Mouse (Mus musculus): Measurements from ENCODE around the gene Adipor1. TPM values are rescaled to one million over a fixed set of nuclear protein-coding genes. Genes with fewer than 3 reads are reported as not detected.

Gene Adipor1
- polyA plus RNA-seq, 1 experiment: 120 TPM

DNA sequence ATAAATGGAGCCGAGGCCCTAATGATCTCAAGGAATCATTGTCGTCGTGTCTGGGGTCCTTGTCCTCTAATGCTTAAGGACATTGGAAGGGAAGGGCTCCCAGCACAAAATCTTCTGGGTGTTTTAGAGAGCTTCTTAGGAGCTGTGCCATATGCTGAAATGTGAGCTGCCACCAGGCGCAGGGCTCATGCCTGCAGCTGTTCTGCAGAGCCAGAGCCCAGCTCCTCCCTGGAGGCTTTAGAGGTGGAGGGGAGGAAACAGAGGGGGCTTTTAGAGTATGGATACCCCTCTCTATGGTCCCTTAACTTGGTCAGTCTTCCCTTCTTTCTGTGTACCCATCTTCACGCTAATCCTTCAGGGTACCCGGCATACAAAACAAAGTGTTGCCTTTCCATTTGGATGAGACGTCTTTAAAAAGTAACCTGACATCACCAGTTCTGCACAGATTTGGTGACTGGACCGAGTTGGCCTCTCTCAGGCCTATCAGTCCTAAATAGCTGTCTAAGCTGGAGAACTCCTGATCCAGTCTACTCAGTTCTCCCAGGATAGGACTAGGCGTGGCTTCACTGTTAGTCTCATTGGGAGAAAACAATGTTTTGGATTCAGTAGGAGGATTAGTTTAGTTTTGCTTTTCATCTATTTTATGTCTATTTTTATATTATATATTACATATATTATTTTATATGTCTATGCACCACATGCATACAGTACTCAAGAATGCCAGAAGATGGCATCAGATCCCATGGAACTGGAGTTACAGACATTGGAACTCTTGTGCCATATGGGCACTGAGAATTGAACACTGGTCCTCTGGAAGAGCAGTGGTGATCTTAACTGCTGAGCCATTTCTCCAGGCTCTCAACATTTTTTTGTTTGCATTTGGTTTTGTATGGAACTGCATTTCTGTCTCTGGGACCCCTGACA lies 3.2 kb upstream of the Adipor1 start:
- TF ChIP-seq GATA1 (IDR thresholded peaks at IDR 0.05; ENCODE audit: low read length): no peak

DNA sequence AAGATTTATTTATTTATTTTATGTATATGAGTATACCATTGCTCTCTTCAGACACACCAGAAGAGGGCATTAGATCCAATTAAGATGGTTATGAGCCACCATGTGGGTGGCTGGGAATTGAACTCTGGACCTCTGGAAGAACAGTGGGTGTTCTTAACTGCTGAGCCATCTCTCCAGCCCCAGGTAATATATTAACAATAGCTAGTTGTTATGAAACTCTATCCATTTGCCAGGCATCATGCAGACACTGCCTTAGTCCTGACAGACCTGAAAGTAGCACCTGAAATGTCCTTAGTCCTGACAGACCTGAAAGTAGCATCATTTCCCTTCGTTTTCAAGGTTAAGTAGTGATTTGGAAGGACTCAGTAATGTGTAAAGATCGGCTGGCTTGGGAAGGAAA lies 1.1 kb upstream of the Adipor1 start:
- no peak for TF ChIP-seq GATA1 (IDR thresholded peaks at IDR 0.05; ENCODE audit: low read length)

DNA sequence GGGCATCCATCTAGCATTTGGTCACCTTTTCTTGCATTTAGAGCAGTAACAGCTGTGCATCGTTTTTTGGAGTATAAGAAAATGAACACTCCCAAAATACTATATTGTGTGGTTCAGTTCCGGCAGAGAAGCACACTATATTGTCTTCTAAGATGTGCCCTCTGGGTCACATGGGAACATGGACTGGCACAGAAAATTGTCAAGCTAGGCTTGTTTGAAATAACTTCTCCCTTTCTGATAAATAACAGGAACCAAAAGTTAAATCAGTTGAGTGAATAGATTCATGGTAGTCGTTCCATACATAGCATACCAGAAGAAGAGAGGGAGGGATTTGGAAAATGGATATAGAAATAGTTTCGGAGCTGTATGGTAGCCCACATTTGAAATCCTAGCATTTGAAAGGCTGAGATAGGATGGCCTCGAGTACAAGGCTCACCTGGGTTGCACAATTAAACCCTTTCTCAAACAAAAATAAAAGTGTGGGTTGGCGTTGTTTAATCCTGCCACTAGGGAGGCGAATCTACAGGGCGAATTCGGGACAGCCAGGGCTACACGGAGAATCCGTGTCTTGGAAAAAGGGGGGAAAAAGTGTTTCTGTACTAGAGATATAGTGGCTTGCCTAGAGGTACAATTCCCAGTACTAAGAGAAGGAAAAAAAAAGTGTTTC lies 544 bp upstream of the Adipor1 start:
- no peak for TF ChIP-seq GATA1 (IDR thresholded peaks at IDR 0.05; ENCODE audit: low read length)

DNA sequence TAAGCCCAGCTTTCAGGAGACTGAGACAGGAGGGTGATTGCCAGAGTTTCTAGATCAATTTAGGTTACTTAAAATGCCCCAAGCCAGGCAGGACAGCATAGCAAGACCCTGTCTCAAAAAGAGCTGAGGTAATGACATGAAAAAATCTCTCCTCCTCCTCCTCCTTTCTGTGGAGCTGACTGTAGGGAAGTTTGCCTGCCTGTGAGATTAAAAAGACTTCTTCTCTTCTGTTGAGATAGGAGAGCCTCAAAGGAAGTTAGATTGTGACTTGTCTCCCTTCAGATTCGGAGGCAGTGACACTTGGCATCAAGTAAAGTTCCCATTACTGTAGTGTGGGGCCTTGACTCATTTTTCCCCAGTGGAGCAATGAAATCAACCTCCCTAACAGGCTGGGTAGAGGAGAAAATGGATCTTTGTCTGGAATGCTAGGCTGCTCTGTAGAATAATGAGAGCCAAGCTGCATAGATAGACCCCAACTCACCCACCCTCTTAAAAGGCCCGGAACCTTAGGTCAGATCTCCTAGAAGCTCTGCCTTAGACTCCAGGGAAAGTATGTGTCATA lies 3.3 kb downstream of the Adipor1 start:
- no peak for TF ChIP-seq GATA1 (IDR thresholded peaks at IDR 0.05; ENCODE audit: low read length)

DNA sequence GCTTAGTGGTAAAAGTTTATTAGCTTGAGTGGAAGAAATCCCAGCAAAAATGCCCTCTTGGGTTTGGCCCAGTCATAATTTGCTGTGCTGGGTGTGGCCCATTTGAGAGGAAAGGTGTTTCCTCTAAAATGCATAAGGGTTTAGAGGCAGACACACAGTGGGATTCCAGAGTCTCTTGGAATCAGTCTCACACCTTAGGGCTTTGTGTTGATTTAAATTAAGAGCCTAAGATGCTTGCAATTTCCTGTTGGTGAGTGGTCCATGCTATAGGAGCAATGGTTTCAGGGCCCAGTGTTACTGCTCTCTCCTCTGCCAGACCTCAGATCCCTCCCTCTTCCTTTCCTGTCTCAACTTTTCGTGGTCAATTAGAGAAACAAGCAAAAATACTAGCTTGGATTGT lies 4.0 kb downstream of the Adipor1 start:
- TF ChIP-seq GATA1 (IDR thresholded peaks at IDR 0.05; ENCODE audit: low read length): no peak

DNA sequence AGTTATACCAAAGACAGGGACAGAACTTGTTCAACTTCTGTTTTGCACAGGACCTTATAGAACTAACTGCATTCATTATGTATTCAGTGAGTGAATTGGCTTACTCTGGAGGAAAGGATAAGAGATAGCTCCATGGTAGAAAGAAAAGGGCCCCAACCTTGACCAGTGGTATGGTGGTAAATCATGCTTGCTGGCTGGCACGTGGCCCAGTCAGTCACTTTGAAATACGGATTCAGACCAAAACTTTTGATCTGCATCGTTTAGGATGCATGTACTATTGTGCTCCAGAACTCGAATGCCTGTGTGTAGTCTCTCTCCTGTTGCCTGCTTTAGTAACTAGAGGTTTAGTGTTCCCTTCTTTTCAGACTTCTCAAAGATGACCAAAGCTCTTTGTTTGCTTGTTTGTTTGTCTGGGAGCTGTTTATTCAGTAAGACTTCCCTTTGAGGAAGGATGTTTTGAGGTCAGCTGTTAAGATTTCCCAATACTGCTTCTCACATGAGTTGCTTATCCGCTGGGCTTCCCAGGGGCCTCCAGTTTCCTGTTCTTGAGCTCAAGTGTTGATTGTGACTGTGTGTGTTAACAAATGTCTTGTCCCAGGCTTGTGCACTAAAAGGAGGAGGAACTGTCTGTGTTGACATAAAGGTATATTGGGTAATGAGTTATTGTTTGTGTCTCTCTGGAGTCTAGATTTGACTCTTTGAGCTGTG lies 4.7 kb downstream of the Adipor1 start:
- TF ChIP-seq GATA1 (IDR thresholded peaks at IDR 0.05; ENCODE audit: low read length): no peak

DNA sequence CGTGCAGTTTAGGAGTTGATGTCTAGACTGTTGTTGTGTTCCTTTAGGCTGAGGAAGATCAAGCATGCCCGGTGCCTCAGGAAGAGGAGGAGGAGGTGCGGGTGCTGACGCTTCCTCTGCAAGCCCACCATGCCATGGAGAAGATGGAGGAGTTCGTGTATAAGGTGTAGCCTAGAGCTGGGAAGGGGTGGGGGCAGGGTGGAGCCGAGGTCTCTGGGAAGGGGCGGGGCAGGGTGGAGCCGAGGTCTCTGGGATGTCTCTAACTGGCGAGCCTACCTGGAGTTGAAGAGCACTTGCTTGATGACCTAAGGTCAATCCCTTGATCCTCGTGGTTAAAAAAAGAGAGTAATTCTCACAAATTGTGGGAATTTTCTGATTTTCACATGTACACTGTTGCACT lies 8.7 kb downstream of the Adipor1 start:
- TF ChIP-seq GATA1 (IDR thresholded peaks at IDR 0.05; ENCODE audit: low read length): no peak

DNA sequence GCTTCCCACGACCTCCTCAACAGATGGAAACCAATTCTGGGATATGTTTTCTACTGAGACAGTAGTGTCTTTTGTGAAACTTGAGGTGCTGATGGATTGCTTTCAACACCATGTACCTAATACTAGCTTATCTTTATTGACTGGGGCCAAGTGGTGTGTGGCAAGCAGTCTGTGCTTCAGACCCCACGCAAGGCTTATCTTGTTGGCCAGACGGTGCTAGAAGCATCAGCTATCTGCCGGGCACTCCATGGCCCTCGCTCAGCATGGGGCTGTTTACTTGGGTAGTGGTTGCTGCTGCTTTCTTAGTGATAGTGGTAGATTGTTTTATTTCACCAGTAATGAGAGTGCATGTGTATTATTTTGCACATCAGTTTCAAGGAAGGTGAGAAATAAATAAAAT lies 11.1 kb downstream of the Adipor1 start:
- TF ChIP-seq GATA1 (IDR thresholded peaks at IDR 0.05; ENCODE audit: low read length): peak; percentile 99

DNA sequence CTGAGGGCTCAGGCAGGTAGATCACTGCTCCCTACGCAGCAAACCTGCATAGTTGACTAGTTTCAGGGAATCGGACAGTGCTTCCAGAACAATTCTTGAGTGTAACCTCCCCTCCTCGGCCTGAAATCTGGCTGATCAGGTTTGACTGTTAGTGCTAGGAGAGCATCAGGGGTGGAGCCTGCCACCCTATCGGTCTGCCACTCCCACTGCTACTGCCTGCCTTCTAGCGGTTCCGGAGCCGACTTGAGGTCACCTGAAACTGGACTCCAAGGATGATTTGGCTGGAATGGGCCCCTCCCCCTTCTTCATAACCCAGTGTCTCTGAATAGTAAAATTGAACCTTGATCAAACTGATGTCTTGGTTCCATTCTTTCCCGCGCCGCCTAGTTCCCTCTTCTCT lies 17.8 kb downstream of the Adipor1 start:
- no peak for TF ChIP-seq GATA1 (IDR thresholded peaks at IDR 0.05; ENCODE audit: low read length)

DNA sequence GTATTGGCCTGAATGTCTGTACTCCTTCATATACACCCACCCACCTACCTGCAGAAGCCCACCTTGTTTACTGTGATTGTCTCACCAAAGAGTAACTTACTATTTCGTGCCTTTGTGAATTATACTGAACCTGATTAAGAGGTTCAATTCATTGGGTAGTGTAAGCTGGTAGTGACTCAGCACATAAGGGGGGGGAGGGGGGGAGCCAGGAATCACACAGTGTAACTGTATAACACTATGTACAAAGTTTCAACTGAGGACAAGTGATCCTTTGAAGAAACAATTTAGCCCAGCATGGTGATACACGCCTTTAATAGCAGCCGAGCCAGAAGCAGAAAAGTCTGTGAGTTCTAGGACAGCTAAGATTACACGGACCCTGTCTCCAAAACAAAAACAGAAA lies 18.3 kb downstream of the Adipor1 start:
- TF ChIP-seq GATA1 (IDR thresholded peaks at IDR 0.05; ENCODE audit: low read length): no peak

DNA sequence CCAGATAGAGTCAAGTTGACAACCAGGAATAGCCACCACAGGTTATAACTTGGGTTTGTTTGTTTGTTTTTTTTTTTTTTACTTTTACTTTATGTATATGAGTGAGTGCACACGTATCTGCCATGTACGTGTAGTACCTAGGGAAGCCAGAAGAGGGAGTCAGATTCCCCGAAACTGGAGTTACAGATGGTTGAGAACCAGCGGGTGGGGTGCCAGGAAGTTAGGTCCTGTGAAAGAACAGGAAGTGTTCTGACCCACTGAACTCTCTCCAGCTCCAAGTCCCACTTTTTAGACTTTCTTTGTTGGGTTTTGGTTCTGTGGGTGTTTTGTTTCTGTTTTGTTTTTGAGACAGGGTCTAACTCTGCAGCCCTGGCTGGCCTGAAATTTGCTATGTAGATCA lies 20.2 kb downstream of the Adipor1 start:
- no peak for TF ChIP-seq GATA1 (IDR thresholded peaks at IDR 0.05; ENCODE audit: low read length)

DNA sequence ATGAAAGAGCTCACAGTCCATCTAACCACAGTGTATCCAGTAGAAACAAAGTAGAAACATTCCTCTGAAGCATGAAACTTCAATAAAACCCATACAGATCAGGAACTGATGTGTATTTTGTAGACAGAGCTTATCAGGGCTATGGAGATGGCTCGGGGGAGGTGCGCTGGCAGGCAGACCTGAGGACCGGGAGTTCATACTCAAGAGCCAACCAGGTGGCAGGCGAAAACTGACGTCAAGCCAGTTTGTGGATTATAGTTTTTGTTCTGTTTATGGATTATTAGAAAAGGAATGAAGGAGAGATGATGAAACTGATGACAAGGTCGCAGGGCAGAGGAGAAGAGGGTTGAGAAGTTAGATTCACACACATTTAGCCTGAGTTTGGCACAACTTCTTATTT lies 25.3 kb downstream of the Adipor1 start:
- TF ChIP-seq GATA1 (IDR thresholded peaks at IDR 0.05; ENCODE audit: low read length): no peak

DNA sequence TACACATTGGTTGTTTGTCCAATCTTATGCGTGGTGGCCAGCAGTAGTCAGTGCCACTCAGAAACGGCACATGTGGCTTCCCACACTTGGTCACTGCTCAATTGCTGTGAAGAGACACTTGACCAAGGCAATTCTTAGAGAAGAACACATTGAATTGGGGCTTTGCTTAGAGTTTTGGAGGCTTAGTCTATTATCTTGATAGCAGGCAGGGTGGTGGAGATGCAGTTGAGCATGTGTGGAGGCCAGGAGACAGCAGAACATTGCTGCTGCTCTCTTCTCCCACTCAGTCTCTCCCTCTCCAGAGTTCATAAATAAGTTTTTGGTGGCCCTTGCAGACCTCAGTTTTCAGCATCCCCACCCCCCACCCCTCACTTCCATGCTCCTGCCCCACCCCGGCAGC lies 27.2 kb downstream of the Adipor1 start:
- TF ChIP-seq GATA1 (IDR thresholded peaks at IDR 0.05; ENCODE audit: low read length): no peak

DNA sequence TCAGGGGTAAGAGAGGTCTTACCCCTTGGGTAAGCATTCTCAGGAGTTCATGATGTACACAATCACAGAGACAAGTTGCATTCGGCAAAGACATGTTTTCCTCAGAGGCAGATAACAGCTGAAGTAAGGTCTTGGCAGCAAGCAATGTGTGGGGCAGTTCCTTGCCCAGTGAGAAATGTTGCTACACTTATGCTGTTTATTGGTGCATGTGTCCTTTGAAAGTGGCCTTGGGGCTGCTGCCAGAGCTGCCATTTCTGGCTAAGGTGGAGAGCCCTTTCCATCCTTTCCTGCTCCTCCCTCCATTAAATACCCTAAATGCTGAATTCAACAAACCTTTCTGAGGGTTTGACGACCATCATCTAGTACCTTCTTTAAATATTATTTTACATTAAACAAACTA lies 30.2 kb downstream of the Adipor1 start:
- no peak for TF ChIP-seq GATA1 (IDR thresholded peaks at IDR 0.05; ENCODE audit: low read length)

DNA sequence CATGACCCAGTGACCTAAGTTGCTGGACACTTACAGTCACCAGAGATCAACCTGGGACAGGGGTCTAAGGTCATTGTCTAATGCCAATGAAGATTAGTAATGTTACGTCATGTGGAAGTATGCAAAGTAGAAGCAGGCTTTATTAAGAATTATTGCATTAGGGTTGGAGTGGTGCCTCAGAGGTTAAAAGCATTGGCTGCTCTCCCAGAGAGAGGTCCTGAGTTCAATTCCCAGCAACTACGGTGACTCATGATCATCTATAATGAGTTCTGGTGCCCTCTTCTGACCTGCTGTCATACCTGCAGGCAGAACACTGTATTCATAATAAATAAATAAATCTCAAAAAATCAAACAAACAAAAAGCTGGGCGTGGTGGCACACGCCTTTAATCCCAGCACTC lies 35.0 kb downstream of the Adipor1 start:
- no peak for TF ChIP-seq GATA1 (IDR thresholded peaks at IDR 0.05; ENCODE audit: low read length)

DNA sequence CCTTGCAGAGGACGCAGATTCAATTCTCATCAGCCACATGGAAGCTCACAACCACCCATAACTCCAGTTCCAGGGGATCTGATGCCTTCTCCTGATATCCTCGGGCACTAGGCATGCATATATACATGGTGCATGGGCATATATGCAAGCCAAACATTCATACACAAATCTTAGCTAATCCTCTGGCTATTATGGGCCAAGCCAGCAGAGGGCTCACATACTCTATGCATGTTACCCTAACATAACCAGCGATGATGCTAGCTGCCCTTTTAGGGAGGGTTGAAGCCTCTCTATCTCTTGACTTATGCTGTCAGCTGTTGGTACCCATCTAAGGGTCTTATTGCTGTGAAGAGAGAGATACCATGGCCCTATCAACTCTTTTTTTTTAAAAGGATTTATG lies 35.8 kb downstream of the Adipor1 start:
- no peak for TF ChIP-seq GATA1 (IDR thresholded peaks at IDR 0.05; ENCODE audit: low read length)

Data from G1E-ER4 (cell line).